Mouse (Mus musculus) ES-Bruce4 (cell line): Measurements from ENCODE around the gene Tsnaxip1. TPM values are rescaled to one million over a fixed set of nuclear protein-coding genes. Genes with fewer than 3 reads are reported as not detected.

ENCODE experiments used
- H3K27ac ChIP-seq: 2 replicates; pipeline ENCODE4 v1.5.1; 2012; ENCODE audit warnings: low read length, inconsistent platforms; ENCODE audit not compliant: insufficient read depth
- H3K27me3 ChIP-seq: 2 replicates; pipeline ENCODE4 v1.6.1; 2012; ENCODE audit warnings: mild to moderate bottlenecking, low read length, inconsistent platforms; ENCODE audit not compliant: control insufficient read depth, poor library complexity, insufficient read depth, severe bottlenecking
- H3K36me3 ChIP-seq: 2 replicates; pipeline ENCODE4 v1.6.1; 2012; ENCODE audit warnings: inconsistent platforms, mild to moderate bottlenecking, low read length, moderate library complexity; ENCODE audit not compliant: control insufficient read depth, poor library complexity, insufficient read depth, severe bottlenecking
- H3K4me1 ChIP-seq: one replicate; pipeline ENCODE4 v1.8.1; 2011; ENCODE audit warnings: low read length; ENCODE audit not compliant: control insufficient read depth, insufficient read depth
- H3K4me3 ChIP-seq: 2 replicates; pipeline ENCODE4 v1.5.1; 2011; ENCODE audit warnings: low read depth, mild to moderate bottlenecking, low read length
- H3K9ac ChIP-seq: 2 replicates; pipeline ENCODE4 v1.6.1; 2012; ENCODE audit warnings: low read depth, mild to moderate bottlenecking, inconsistent platforms; ENCODE audit not compliant: poor library complexity, severe bottlenecking
- H3K9me3 ChIP-seq: replicated peaks from 2 replicates; pipeline ENCODE4 v1.6.1; 2012; ENCODE audit warnings: mild to moderate bottlenecking, low read length, inconsistent platforms; ENCODE audit not compliant: control insufficient read depth, poor library complexity, insufficient read depth, severe bottlenecking
- CTCF ChIP-seq: IDR thresholded peaks from one replicate; pipeline ENCODE4 v1.8.1; 2011; ENCODE audit warnings: low read depth, low read length
- EP300 ChIP-seq: IDR thresholded peaks from 2 replicates; pipeline ENCODE4 v1.6.1; 2011; ENCODE audit warnings: low read depth, low read length; ENCODE audit not compliant: insufficient read depth
- POLR2A ChIP-seq: IDR thresholded peaks from one replicate; pipeline ENCODE4 v1.8.1; 2011; ENCODE audit warnings: low read length; ENCODE audit not compliant: insufficient read depth
- polyA plus RNA-seq: library from polyadenylated mRNA; stranded (reverse); fragments of >200 nt; gene quantifications from 2 replicates; pipeline ENCODE4 v1.2.4, GENCODE M21; 2011; ENCODE audit warnings: low read depth; ENCODE audit not compliant: missing spikeins, insufficient read depth, insufficient read length

Gene Tsnaxip1
- polyA plus RNA-seq, 1 experiment = not detected

DNA sequence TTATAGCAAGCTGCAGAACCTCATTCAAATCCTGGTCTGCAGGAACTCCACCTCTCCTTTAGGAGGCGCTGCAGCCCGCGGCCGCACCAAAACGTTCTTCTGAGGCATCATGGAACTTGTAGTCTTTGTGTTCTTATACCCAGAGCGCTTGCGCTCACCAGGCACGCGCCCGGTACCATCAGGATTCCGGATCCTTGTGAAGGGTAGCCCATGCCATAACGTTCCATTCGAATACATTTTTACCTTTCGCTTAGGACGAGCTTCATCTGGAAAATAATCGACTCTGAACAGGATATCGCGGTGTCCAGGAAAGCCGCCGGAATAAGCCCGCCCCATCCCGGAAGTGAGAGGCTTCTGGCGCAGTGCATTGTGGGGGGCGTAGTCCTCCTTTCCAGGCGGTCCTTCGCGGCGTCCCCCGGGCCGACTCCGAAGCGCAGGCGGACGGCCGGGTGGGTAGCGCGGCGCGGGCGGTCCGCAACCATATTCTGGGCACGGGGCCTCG lies 27.2 kb downstream of the Tsnaxip1 start, which contains the start of gene Thap11:
Gene Thap11 (plus strand): TSS at position 418 of the 502 bp plus-strand sequence.
- Histone ChIP-seq H3K4me3 (peak within 1 kb of the TSS; percentile 94), H3K9ac (peak within 1 kb of the TSS; percentile 83), H3K4me1 (peaks cover 1% of the 10 kb centered on the region), H3K27me3 (no peaks in the 10 kb centered on the region), H3K36me3 (peaks cover 5% of the 10 kb centered on the region), H3K27ac (peak within 1 kb of the TSS; percentile 68), H3K9me3 (no peaks in the 10 kb centered on the region)
- TF ChIP-seq CTCF = peak; percentile 76
- TF ChIP-seq POLR2A = no peak

DNA sequence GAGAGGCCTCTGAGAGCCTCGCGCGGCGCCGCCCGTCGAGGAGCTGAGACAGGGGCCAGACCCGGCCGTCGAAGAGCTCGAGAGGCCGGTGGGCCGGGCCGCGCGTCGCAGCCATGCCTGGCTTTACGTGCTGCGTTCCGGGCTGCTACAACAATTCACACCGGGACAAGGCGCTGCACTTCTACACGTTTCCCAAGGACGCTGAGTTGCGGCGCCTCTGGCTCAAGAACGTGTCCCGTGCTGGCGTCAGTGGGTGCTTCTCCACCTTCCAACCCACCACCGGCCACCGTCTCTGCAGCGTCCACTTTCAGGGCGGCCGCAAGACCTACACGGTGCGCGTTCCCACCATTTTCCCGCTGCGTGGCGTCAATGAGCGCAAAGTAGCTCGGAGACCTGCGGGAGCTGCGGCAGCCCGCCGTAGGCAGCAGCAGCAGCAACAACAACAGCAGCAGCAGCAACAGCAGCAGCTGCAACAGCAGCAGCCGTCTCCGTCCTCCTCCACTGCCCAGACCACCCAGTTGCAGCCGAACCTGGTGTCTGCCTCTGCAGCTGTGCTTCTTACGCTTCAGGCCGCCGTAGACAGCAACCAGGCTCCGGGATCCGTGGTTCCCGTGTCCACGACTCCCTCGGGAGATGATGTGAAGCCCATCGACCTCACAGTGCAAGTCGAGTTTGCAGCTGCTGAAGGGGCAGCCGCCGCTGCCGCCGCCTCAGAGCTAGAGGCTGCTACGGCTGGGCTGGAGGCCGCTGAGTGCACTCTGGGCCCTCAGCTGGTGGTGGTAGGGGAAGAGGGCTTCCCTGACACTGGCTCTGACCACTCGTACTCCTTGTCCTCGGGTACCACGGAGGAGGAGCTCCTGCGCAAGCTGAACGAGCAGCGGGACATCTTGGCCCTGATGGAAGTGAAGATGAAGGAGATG lies 28.0 kb downstream of the Tsnaxip1 start:
- H3K9me3 ChIP-seq = no peaks in the 10 kb centered on the region
- H3K36me3 ChIP-seq = peaks cover 3% of the 10 kb centered on the region; the same call in 1 of the 2 replicates
- no peaks in the 10 kb centered on the region for H3K27me3 ChIP-seq
- H3K4me1 ChIP-seq = peaks cover 1% of the 10 kb centered on the region
- no peak for TF ChIP-seq EP300
- no peak for TF ChIP-seq POLR2A
- no peak for TF ChIP-seq CTCF
- H3K9ac ChIP-seq = peak overlapping the region; percentile 83
- no peak overlapping the region for H3K27ac ChIP-seq
- H3K4me3 ChIP-seq = peak overlapping the region; percentile 94

DNA sequence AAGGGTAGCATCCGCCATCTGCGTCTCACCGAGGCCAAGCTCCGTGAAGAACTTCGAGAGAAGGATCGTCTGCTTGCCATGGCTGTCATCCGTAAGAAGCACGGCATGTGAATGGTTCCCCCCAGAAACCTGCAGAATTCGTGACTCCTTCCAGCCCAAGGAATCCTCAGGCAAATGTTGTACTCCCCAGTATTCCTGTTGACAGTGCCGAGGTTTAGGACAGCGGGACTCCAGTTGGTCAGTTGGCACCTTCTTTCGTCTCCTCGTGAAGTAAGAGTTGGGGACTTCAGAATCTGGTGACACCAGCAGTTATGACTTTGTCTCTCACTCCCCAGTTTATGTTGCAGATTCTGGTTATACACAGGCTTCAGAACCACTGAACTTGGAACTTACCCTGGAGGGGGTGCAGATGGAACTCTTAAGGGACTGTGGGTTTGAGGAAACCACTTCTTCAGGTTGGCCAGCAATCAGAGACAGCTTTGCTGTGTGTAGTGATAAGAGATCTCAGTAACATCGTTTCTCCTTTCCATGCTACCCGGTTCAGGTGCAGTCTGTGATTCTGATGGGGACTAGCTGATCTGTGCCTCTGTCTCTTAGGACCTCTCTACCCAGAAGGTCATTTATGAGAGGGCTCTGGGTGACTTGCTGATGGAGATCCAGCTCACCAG lies 28.8 kb downstream of the Tsnaxip1 start:
- H3K9me3 ChIP-seq = no peaks in the 10 kb centered on the region
- H3K9ac ChIP-seq = peak overlapping the region; percentile 83
- H3K27ac ChIP-seq = no peak overlapping the region
- no peaks in the 10 kb centered on the region for H3K27me3 ChIP-seq
- H3K4me1 ChIP-seq = peaks cover 1% of the 10 kb centered on the region
- H3K36me3 ChIP-seq = peaks cover 3% of the 10 kb centered on the region; the same call in 1 of the 2 replicates
- TF ChIP-seq EP300 = no peak
- no peak for TF ChIP-seq CTCF
- peak overlapping the region; percentile 94 for H3K4me3 ChIP-seq

DNA sequence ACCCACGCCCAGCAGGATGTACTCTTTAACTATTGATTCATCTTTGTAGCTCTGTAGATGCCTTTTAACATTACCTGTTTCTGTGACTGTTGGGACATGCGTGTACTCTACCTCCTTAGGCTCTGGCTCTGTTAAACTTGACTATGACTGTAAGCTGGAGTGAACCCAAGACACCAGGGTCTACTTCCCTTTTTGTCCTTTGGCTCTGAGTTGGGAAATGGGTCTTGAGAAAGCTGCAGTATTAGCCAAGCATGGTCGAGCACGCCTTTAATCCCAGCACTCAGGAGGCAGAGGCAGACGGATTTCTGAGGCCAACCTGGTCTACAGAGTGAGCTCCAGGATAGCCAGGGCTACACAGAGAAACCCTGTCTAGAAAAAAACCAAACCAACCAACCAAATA lies 31.0 kb downstream of the Tsnaxip1 start:
- no peak overlapping the region for H3K4me3 ChIP-seq

DNA sequence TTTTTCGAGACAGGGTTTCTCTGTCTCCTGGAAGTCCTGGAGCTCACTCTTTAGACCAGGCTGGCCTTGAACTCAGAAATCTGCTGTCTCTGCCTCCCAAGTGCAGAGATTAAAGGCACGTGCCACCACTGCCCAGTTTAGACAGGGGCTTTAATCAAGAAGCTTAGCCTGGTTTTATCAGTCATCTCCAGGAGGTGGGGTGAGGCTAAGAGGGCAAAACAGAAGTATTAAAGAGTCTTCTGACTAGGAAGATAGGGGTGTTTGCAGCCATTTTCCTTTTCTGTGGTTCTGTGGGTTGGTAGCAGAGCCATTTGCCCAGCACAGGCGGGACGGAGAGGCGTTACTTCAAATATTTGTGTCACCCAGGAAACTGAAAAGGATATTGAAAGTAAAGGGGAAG lies 31.8 kb downstream of the Tsnaxip1 start:
- no peak overlapping the region for H3K4me3 ChIP-seq
- TF ChIP-seq EP300 (no peak), POLR2A (no peak), CTCF (no peak)
- peak overlapping the region; percentile 71 for H3K27ac ChIP-seq
- H3K9me3 ChIP-seq = no peaks in the 10 kb centered on the region
- peaks cover 3% of the 10 kb centered on the region for H3K4me1 ChIP-seq
- no peaks in the 10 kb centered on the region for H3K27me3 ChIP-seq
- H3K36me3 ChIP-seq = peaks cover 13% of the 10 kb centered on the region
- peak overlapping the region; percentile 65 for H3K9ac ChIP-seq

More for the DNA sequence above, 31.0 kb downstream of the Tsnaxip1 start:
- TF ChIP-seq POLR2A = no peak
- no peak for TF ChIP-seq CTCF
- no peak for TF ChIP-seq EP300
- Histone ChIP-seq H3K27me3 (no peaks in the 10 kb centered on the region), H3K4me1 (peaks cover 1% of the 10 kb centered on the region), H3K27ac (no peak overlapping the region), H3K9ac (no peak overlapping the region), H3K9me3 (no peaks in the 10 kb centered on the region), H3K36me3 (peaks cover 12% of the 10 kb centered on the region)
